Mouse (Mus musculus): Measurements from ENCODE around the gene Adipoq. TPM values are rescaled to one million over a fixed set of nuclear protein-coding genes. Genes with fewer than 3 reads are reported as not detected.
"Not testable (repeated sequence)": the region's sequence is repeated elsewhere in the genome, so short reads cannot be mapped to it uniquely, and the experiment has no call there.

The Adipoq gene
- polyA plus RNA-seq, 2 experiments, result 0.26 to 0.29 TPM

GRCm38 (mm10) chr16:23173904-23174303 lies 27.6 kb downstream of the Adipoq start:
- H3K9ac ChIP-seq (ENCODE audit: low read depth, low read length, severe bottlenecking), result no peak overlapping the region
- no peak overlapping the region for H3K4me3 ChIP-seq (replicated peaks; ENCODE audit: low read length)
- no peaks in the 10 kb centered on the region for H3K9me3 ChIP-seq (ENCODE audit: control insufficient read depth, low read length)
- ATAC-seq (ENCODE audit: low FRiP score, low read depth) (no peak), DNase-seq (ENCODE audit: low spot score) (no peak)
- no peaks in the 10 kb centered on the region for H3K4me1 ChIP-seq (ENCODE audit: control insufficient read depth, insufficient read depth, low read length)
- WGBS, result 95% methylated on average over 5 of the region's 5 CpGs
- H3K36me3 ChIP-seq (ENCODE audit: control insufficient read depth, insufficient read depth, low read length), result no peaks in the 10 kb centered on the region
- no peak overlapping the region for H3K27ac ChIP-seq (replicated peaks; ENCODE audit: low read depth, low read length)
- H3K4me2 ChIP-seq (replicated peaks; ENCODE audit: low read depth, low read length, severe bottlenecking), result no peak overlapping the region
- H3K27me3 ChIP-seq (ENCODE audit: control insufficient read depth, insufficient read depth, low read length), result no peaks in the 10 kb centered on the region
- TF ChIP-seq POLR2A (IDR thresholded peaks at IDR 0.05; ENCODE audit: borderline replicate concordance, extremely low read depth, insufficient read depth, insufficient read length), result no peak

GRCm38 (mm10) chr16:23174855-23175254 lies 28.5 kb downstream of the Adipoq start:
- Histone ChIP-seq H3K4me2 (replicated peaks; ENCODE audit: low read depth, low read length, severe bottlenecking) (no peak overlapping the region), H3K4me3 (replicated peaks; ENCODE audit: low read length) (no peak overlapping the region), H3K4me1 (ENCODE audit: control insufficient read depth, insufficient read depth, low read length) (no peaks in the 10 kb centered on the region), H3K27ac (replicated peaks; ENCODE audit: low read depth, low read length) (no peak overlapping the region), H3K36me3 (ENCODE audit: control insufficient read depth, insufficient read depth, low read length) (no peaks in the 10 kb centered on the region), H3K9me3 (ENCODE audit: control insufficient read depth, low read length) (no peaks in the 10 kb centered on the region), H3K9ac (ENCODE audit: low read depth, low read length, severe bottlenecking) (no peak overlapping the region), H3K27me3 (ENCODE audit: control insufficient read depth, insufficient read depth, low read length) (no peaks in the 10 kb centered on the region)
- ATAC-seq (ENCODE audit: low FRiP score, low read depth) (no peak), DNase-seq (ENCODE audit: low spot score) (no peak)
- no peak for TF ChIP-seq POLR2A (IDR thresholded peaks at IDR 0.05; ENCODE audit: borderline replicate concordance, extremely low read depth, insufficient read depth, insufficient read length)
- 90% methylated on average over 5 of the region's 5 CpGs for WGBS

GRCm38 (mm10) chr16:23175956-23176355 lies 29.6 kb downstream of the Adipoq start:
- no peak overlapping the region for H3K9ac ChIP-seq (ENCODE audit: low read depth, low read length, severe bottlenecking)
- H3K36me3 ChIP-seq (ENCODE audit: control insufficient read depth, insufficient read depth, low read length), result no peaks in the 10 kb centered on the region
- no peak for TF ChIP-seq POLR2A (IDR thresholded peaks at IDR 0.05; ENCODE audit: borderline replicate concordance, extremely low read depth, insufficient read depth, insufficient read length)
- DNase-seq (ENCODE audit: low spot score), result no peak
- H3K4me1 ChIP-seq (ENCODE audit: control insufficient read depth, insufficient read depth, low read length), result no peaks in the 10 kb centered on the region
- H3K4me3 ChIP-seq (replicated peaks; ENCODE audit: low read length), result no peak overlapping the region
- no peak for ATAC-seq (ENCODE audit: low FRiP score, low read depth)
- H3K27me3 ChIP-seq (ENCODE audit: control insufficient read depth, insufficient read depth, low read length), result no peaks in the 10 kb centered on the region
- H3K4me2 ChIP-seq (replicated peaks; ENCODE audit: low read depth, low read length, severe bottlenecking), result no peak overlapping the region
- no peak overlapping the region for H3K27ac ChIP-seq (replicated peaks; ENCODE audit: low read depth, low read length)
- no peaks in the 10 kb centered on the region for H3K9me3 ChIP-seq (ENCODE audit: control insufficient read depth, low read length)
- 50% methylated on average over 3 of the region's 3 CpGs for WGBS

- Histone ChIP-seq H3K4me1 (ENCODE audit: control insufficient read depth, insufficient read depth, low read length) (no peaks in the 10 kb centered on the region), H3K9me3 (ENCODE audit: control insufficient read depth, low read length) (no peaks in the 10 kb centered on the region), H3K36me3 (ENCODE audit: control insufficient read depth, insufficient read depth, low read length) (no peaks in the 10 kb centered on the region), H3K4me2 (replicated peaks; ENCODE audit: low read depth, low read length, severe bottlenecking) (no peak overlapping the region), H3K4me3 (replicated peaks; ENCODE audit: low read length) (no peak overlapping the region), H3K27ac (replicated peaks; ENCODE audit: low read depth, low read length) (no peak overlapping the region), H3K27me3 (ENCODE audit: control insufficient read depth, insufficient read depth, low read length) (no peaks in the 10 kb centered on the region), H3K9ac (ENCODE audit: low read depth, low read length, severe bottlenecking) (no peak overlapping the region)
- 90% methylated on average over 2 of the region's 2 CpGs for WGBS
- DNase-seq (ENCODE audit: low spot score) (no peak), ATAC-seq (ENCODE audit: low FRiP score, low read depth) (no peak)
- no peak for TF ChIP-seq POLR2A (IDR thresholded peaks at IDR 0.05; ENCODE audit: borderline replicate concordance, extremely low read depth, insufficient read depth, insufficient read length)
Observed at GRCm38 (mm10) chr16:23177856-23178255, 31.5 kb downstream of the Adipoq start.

GRCm38 (mm10) chr16:23178796-23179195 lies 32.5 kb downstream of the Adipoq start:
- Histone ChIP-seq H3K4me2 (replicated peaks; ENCODE audit: low read depth, low read length, severe bottlenecking) (no peak overlapping the region), H3K27ac (replicated peaks; ENCODE audit: low read depth, low read length) (no peak overlapping the region), H3K36me3 (ENCODE audit: control insufficient read depth, insufficient read depth, low read length) (no peaks in the 10 kb centered on the region), H3K4me3 (replicated peaks; ENCODE audit: low read length) (no peak overlapping the region), H3K27me3 (ENCODE audit: control insufficient read depth, insufficient read depth, low read length) (no peaks in the 10 kb centered on the region), H3K4me1 (ENCODE audit: control insufficient read depth, insufficient read depth, low read length) (no peaks in the 10 kb centered on the region), H3K9ac (ENCODE audit: low read depth, low read length, severe bottlenecking) (no peak overlapping the region), H3K9me3 (ENCODE audit: control insufficient read depth, low read length) (no peaks in the 10 kb centered on the region)
- 93% methylated on average over 5 of the region's 5 CpGs for WGBS
- TF ChIP-seq POLR2A (IDR thresholded peaks at IDR 0.05; ENCODE audit: borderline replicate concordance, extremely low read depth, insufficient read depth, insufficient read length), result no peak
- no peak for DNase-seq (ENCODE audit: low spot score)
- ATAC-seq (ENCODE audit: low FRiP score, low read depth), result no peak

GRCm38 (mm10) chr16:23179436-23179835 lies 33.1 kb downstream of the Adipoq start:
- H3K9ac ChIP-seq (ENCODE audit: low read depth, low read length, severe bottlenecking); H3K4me3 ChIP-seq (replicated peaks; ENCODE audit: low read length); H3K9me3 ChIP-seq (ENCODE audit: control insufficient read depth, low read length); H3K4me2 ChIP-seq (replicated peaks; ENCODE audit: low read depth, low read length, severe bottlenecking); DNase-seq (ENCODE audit: low spot score); H3K4me1 ChIP-seq (ENCODE audit: control insufficient read depth, insufficient read depth, low read length); H3K27me3 ChIP-seq (ENCODE audit: control insufficient read depth, insufficient read depth, low read length); ATAC-seq (ENCODE audit: low FRiP score, low read depth); H3K36me3 ChIP-seq (ENCODE audit: control insufficient read depth, insufficient read depth, low read length); H3K27ac ChIP-seq (replicated peaks; ENCODE audit: low read depth, low read length): not testable (repeated sequence)
- WGBS, result 89% methylated on average over 18 of the region's 18 CpGs

Measured in limb, embryonic 14.5 days (tissue).